Mouse (Mus musculus): ENCODE results near the gene Ubald1. TPM values are rescaled to one million over a fixed set of nuclear protein-coding genes. Genes with fewer than 3 reads are reported as not detected.

Gene Ubald1
- polyA plus RNA-seq, 1 experiment from 2014 or later: 12.3 TPM

DNA sequence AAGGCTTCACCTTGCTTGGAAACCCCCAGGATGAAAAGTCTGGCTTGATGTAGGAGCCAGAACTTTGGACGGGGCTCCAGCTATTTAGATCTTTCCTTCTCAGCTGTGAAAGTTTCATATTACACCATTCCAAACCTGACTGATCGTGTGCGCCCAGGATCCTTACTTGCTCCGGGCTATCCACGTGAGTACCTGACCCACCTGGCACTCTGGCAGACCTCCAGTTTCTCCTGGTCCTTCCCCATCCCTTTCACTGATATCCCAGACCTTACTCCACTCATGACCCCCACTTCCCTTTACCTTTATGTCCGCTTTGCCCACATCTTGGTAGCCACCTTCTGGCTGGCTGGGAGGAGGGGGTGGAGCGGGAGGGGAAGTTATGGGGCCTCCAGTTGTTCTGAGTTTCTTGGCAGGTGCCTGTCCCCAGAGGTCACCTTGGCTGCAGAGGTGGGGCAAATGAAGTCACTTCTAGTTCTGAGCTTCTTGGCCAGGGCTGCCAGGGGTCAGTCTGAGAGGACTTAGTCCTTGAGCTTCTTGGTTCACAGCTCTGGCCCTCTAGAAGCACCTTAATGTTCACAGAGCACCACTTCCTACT is 13.9 kb downstream of the Ubald1 start:
- Histone ChIP-seq H3K27ac (no peak overlapping the region), H3K36me3 (peaks cover 11% of the 10 kb centered on the region), H3K9me3 (replicated peaks) (no peaks in the 10 kb centered on the region), H3K4me1 (replicated peaks) (0 out of 2 replicates have a peak, but pooled peaks cover 7% of the 10 kb centered on the region), H3K9ac (no peak overlapping the region), H3K27me3 (no peaks in the 10 kb centered on the region), H3K4me3 (replicated peaks) (no peak overlapping the region), H3K4me2 (no peak overlapping the region)
- 58% methylated on average over 7 of the region's 7 CpGs for WGBS (ENCODE audit: insufficient replicate concordance)
- no peak for ATAC-seq (ENCODE audit: low read depth)
- DNase-seq: no peak

DNA sequence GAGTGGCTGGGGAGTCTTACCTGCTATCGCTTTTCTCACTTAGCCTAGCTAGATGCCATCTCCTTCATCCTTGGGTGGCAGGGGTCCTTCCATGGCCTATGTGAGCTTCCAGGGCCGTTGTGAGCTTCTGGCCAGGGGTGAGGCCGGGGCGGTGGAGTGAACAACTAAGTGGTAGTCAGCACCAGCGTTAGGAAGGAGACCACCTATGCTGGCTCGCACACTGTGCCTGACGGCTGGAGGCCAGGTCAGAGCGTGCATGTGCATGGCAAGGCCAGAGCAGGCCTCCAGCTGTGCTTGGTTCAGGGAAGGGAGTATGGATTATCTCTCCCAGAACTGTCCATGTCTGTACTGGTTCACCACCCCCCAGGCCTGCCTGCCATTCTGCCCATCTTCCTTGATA is 16.4 kb downstream of the Ubald1 start:
- Histone ChIP-seq H3K4me2 (no peak overlapping the region), H3K27ac (no peak overlapping the region), H3K9ac (no peak overlapping the region), H3K4me3 (replicated peaks) (no peak overlapping the region), H3K36me3 (no peaks in the 10 kb centered on the region), H3K4me1 (replicated peaks) (0 out of 2 replicates have a peak, but pooled peaks cover 7% of the 10 kb centered on the region), H3K9me3 (replicated peaks) (no peaks in the 10 kb centered on the region), H3K27me3 (0 out of 2 replicates have a peak, but pooled peaks cover 3% of the 10 kb centered on the region)
- WGBS (ENCODE audit: insufficient replicate concordance): 76% methylated on average over 8 of the region's 8 CpGs
- ATAC-seq (ENCODE audit: low read depth) (no peak), DNase-seq (no peak)

DNA sequence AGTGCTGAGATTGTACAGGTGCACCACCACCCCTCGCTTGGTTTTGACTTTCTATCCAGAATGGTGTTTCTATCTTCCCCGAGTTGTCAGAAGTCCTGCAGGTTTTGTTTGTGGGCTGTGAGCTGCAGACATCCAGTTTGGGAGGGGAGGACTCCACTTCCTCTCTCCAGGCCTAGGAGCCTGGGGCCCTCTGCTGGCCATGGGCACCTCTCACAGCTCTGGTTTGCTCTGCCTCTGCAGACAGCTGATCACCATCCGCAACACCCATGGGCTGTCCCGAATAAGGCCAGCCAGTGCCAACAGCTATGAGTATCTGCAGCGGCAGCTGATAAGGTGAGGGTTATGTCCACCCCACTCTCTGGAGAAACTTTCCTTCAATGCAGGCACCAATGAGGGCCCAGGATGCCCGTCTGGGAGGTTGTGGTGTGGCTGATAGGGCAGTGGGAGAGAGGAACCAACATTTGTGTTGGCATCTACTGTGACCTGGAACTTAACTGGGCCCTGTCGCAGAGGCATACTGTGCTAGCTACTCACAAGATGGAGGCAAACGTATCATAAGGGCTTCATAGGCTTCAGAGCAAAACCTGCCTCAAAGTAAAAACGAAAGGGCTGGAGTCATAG is 17.1 kb downstream of the Ubald1 start:
- no peak overlapping the region for H3K9ac ChIP-seq
- H3K36me3 ChIP-seq: no peaks in the 10 kb centered on the region
- H3K27me3 ChIP-seq: 0 out of 2 replicates have a peak, but pooled peaks cover 3% of the 10 kb centered on the region
- peak; percentile 43 for DNase-seq
- no peak overlapping the region for H3K27ac ChIP-seq
- WGBS (ENCODE audit: insufficient replicate concordance): 28% methylated on average over 9 of the region's 9 CpGs
- H3K9me3 ChIP-seq (replicated peaks): no peaks in the 10 kb centered on the region
- ATAC-seq (ENCODE audit: low read depth): peak; percentile 73
- H3K4me3 ChIP-seq (replicated peaks): no peak overlapping the region
- 0 out of 2 replicates have a peak, but pooled peaks cover 7% of the 10 kb centered on the region for H3K4me1 ChIP-seq (replicated peaks)
- H3K4me2 ChIP-seq: no peak overlapping the region

DNA sequence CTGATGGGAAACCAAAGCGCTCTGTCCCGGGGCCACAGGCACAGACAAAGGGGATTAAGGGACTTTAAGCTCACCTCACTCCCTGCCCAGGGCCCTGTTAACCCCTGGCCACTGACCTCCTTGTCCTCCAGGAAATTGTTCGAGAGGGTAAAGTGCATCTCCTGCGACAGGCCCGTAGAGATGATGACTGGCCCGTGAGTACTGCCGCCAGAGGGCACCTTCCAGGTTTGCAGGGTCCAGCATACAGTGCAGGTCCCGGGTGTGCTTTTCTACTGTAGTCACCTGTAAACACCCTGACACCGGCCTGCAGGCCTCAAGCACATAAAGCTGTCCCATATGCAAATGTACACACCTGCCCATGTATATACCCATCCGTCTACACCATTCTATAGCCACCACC is 18.7 kb downstream of the Ubald1 start:
- H3K27me3 ChIP-seq: peaks cover 10% of the 10 kb centered on the region; the same call in 1 of the 2 replicates
- H3K27ac ChIP-seq: no peak overlapping the region
- H3K4me2 ChIP-seq: no peak overlapping the region
- DNase-seq: no peak
- no peaks in the 10 kb centered on the region for H3K36me3 ChIP-seq
- H3K4me3 ChIP-seq (replicated peaks): no peak overlapping the region
- no peaks in the 10 kb centered on the region for H3K9me3 ChIP-seq (replicated peaks)
- no peak overlapping the region for H3K9ac ChIP-seq
- 51% methylated on average over 10 of the region's 10 CpGs for WGBS (ENCODE audit: insufficient replicate concordance)
- H3K4me1 ChIP-seq (replicated peaks): 0 out of 2 replicates have a peak, but pooled peaks cover 7% of the 10 kb centered on the region
- peak; percentile 19; the same call in 1 of the 2 replicates for ATAC-seq (ENCODE audit: low read depth)

DNA sequence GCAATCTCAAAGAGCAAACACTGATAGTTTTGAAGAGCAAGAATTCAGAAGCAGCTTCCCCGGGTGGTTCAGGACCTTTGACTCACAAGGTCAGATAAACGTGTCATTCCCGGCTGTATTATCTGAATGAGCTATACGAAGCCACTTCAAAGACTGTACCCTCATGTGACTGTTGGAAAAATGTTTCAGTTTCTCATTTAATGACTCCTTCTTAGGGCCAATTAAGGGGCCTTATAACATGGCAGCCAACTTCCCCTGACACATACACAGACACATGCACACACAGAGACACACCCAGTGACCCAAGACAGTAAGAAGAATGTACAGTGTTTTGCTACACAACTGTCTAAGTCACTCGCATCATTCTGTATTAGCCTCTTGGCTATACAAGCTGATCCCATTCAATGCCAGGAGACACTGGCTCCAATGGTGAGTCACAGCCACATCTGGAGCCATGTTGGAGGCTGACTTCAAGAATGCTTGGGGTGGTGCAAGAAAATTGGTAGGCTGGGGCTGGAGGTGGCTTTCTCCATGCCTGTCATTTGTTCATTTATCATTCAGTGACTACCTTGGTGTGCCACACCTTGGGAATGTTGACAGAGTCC is 25.0 kb downstream of the Ubald1 start:
- H3K27ac ChIP-seq: no peak overlapping the region
- H3K36me3 ChIP-seq: no peaks in the 10 kb centered on the region
- no peak overlapping the region for H3K4me3 ChIP-seq (replicated peaks)
- H3K9ac ChIP-seq: no peak overlapping the region
- DNase-seq (no peak), ATAC-seq (ENCODE audit: low read depth) (no peak)
- H3K9me3 ChIP-seq (replicated peaks): no peaks in the 10 kb centered on the region
- H3K4me1 ChIP-seq (replicated peaks): no peaks in the 10 kb centered on the region
- H3K4me2 ChIP-seq: no peak overlapping the region
- peaks cover 16% of the 10 kb centered on the region for H3K27me3 ChIP-seq
- WGBS (ENCODE audit: insufficient replicate concordance): 49% methylated on average over 5 of the region's 5 CpGs

DNA sequence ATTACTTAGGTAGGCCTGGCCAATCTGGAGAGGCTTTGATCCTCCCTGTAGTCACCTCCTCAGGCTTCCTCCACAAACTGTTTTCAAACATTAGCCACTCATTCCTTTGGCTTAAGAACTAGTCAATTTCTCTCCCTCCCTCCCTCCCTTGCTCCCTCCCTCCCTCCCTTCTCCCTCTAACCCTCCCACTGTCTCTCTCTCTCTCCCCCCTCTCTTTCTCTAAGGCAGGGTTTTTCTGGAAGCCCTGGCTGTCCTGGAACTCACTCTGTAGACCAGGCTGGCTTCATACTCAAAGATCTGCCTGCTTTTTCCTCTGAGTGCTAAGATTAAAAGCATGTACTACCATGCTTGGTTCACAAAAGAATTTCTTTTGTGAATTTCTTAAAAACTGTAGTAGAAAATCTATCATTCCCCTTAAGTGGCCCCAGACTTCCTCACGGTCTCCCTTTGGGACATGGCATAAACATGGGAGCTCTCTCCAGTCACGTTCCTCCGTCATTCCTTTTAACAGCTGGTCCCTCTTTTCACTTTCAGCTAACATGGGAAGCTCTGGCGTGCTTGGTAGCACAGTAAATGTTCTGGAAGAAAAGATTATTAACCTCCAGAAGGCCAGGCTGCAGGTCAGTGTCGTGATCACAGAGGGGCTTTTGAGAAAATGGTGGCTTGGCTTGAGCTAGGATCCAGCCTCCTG is 29.0 kb downstream of the Ubald1 start:
- H3K27ac ChIP-seq: no peak overlapping the region
- WGBS (ENCODE audit: insufficient replicate concordance): 68% methylated on average over 5 of the region's 5 CpGs
- no peak overlapping the region for H3K9ac ChIP-seq
- no peaks in the 10 kb centered on the region for H3K36me3 ChIP-seq
- no peaks in the 10 kb centered on the region for H3K4me1 ChIP-seq (replicated peaks)
- ATAC-seq (ENCODE audit: low read depth) (no peak), DNase-seq (no peak)
- H3K9me3 ChIP-seq (replicated peaks): no peaks in the 10 kb centered on the region
- no peak overlapping the region for H3K4me2 ChIP-seq
- H3K27me3 ChIP-seq: peaks cover 9% of the 10 kb centered on the region; the same call in 1 of the 2 replicates
- H3K4me3 ChIP-seq (replicated peaks): no peak overlapping the region

DNA sequence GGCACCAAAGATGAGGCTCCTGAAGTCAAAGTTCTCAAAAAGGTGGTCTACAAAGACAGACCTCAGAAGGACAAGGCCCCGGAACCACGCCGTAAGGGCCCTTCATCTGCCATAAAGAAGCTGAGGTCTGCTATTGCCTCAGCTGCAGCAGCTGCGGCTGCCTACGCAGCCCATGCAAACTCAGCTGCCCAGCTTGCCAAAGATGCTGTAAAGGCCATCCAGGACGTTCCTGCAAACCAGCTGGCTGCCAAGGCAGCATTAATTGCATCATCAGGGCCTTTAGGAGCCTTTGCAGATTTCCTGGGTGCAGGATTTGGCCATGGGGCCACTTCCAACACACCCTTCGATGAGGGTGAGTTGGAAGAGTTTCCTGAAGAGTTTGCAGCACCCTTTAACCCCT is 29.8 kb downstream of the Ubald1 start:
- 57% methylated on average over 7 of the region's 7 CpGs for WGBS (ENCODE audit: insufficient replicate concordance)
- H3K9me3 ChIP-seq (replicated peaks): no peaks in the 10 kb centered on the region
- H3K4me2 ChIP-seq: no peak overlapping the region
- H3K36me3 ChIP-seq: no peaks in the 10 kb centered on the region
- H3K4me3 ChIP-seq (replicated peaks): no peak overlapping the region
- H3K27me3 ChIP-seq: peaks cover 8% of the 10 kb centered on the region; the same call in 1 of the 2 replicates
- no peak for DNase-seq
- no peak overlapping the region for H3K9ac ChIP-seq
- no peak overlapping the region for H3K27ac ChIP-seq
- ATAC-seq (ENCODE audit: low read depth): no peak
- H3K4me1 ChIP-seq (replicated peaks): no peaks in the 10 kb centered on the region

DNA sequence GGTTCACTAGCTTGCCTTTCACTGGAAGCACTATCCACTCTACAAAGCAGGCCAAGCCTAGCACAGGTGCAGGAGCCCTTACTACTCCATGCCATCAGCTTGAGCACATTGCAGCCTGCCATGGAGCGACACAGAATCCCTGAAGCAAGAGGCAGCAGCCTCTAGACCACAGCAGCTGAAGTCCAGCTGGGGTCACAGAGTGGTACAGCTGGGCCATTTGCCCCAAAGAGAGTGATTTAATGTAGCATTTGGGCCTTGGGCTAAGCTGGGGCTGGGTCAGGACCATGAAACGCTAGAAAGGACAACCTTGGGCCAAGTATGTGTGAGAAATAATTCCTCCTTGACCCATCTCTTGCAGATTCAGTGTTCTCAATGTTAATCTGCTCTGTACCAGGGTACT is 32.0 kb downstream of the Ubald1 start:
- no peak for ATAC-seq (ENCODE audit: low read depth)
- 71% methylated on average over 2 of the region's 2 CpGs for WGBS (ENCODE audit: insufficient replicate concordance)

DNA sequence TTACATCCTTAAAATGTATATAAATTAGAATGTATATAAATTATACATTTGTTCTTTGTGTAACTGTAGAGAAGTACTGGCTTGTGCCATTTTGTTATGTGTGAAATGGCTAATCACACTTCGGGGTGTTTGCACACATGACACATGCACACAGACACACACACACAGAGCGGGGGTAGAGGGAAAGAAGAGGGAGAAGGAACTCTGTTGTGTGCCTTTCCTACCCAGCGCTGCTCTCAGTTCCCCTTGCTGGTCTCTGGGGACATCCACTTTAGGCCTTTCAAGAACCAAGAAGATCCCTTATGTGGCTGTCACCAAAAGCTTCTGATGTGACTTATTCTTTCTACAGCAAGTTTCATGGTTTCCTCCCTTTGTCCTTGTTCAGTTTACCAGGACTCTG is 33.1 kb downstream of the Ubald1 start:
- Histone ChIP-seq H3K4me1 (replicated peaks) (no peaks in the 10 kb centered on the region), H3K4me3 (replicated peaks) (no peak overlapping the region), H3K36me3 (no peaks in the 10 kb centered on the region), H3K4me2 (no peak overlapping the region), H3K27ac (no peak overlapping the region), H3K9me3 (replicated peaks) (no peaks in the 10 kb centered on the region), H3K27me3 (no peaks in the 10 kb centered on the region; the same call in 1 of the 2 replicates), H3K9ac (no peak overlapping the region)
- WGBS (ENCODE audit: insufficient replicate concordance): 53% methylated on average over 3 of the region's 3 CpGs
- no peak for DNase-seq
- ATAC-seq (ENCODE audit: low read depth): no peak

More for the DNA sequence above, 32.0 kb downstream of the Ubald1 start:
- H3K27ac ChIP-seq: no peak overlapping the region
- H3K9ac ChIP-seq: no peak overlapping the region
- no peaks in the 10 kb centered on the region for H3K36me3 ChIP-seq
- DNase-seq: no peak
- H3K9me3 ChIP-seq (replicated peaks): no peaks in the 10 kb centered on the region
- no peaks in the 10 kb centered on the region; the same call in 1 of the 2 replicates for H3K27me3 ChIP-seq
- no peaks in the 10 kb centered on the region for H3K4me1 ChIP-seq (replicated peaks)
- no peak overlapping the region for H3K4me3 ChIP-seq (replicated peaks)
- no peak overlapping the region for H3K4me2 ChIP-seq

DNA sequence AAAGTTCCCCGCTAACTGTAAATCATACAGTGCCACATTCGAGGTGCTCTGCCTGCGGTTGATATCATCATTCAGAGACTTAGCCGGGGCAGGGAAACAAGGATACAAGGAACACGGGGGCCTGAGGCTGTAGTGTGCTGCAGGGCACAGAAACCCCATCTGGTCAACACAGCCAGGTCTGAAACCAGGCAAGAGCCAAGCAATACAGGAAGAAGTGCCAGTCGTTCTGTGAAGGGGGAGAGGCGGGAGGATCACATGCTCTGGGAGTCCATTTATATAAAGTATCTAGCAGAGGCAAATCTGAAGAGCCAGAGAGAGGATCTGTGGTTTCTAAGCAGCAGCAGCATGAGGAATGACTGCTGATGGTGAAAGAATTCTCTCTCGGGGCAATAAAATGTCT is 39.9 kb downstream of the Ubald1 start:
- Histone ChIP-seq H3K4me3 (replicated peaks) (no peak overlapping the region), H3K9ac (no peak overlapping the region), H3K27ac (no peak overlapping the region), H3K36me3 (no peaks in the 10 kb centered on the region), H3K4me2 (no peak overlapping the region), H3K9me3 (replicated peaks) (no peaks in the 10 kb centered on the region), H3K27me3 (0 out of 2 replicates have a peak, but pooled peaks cover 5% of the 10 kb centered on the region), H3K4me1 (replicated peaks) (no peaks in the 10 kb centered on the region)
- 67% methylated on average over 8 of the region's 8 CpGs for WGBS (ENCODE audit: insufficient replicate concordance)
- ATAC-seq (ENCODE audit: low read depth) (no peak), DNase-seq (no peak)

DNA sequence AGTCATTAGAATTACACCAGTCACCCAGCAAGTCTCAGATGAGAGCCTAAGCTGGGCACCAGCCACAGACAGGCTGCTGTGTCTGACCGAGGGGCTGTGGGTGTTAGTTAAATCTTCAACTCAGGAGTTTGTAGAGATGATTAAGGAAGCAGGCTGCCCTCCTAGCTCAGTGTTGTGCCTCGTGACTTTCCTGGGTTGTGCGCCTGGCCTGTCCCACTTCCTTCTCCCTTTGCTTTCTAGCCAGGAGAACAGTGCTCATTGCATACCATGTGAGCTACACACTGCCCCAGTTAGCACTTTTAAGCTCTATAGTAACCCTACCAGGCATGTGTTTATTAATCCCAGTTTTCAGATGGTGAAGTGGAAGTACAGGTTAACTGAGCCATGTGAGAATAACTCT is 40.6 kb downstream of the Ubald1 start:
- no peaks in the 10 kb centered on the region for H3K9me3 ChIP-seq (replicated peaks)
- H3K9ac ChIP-seq: no peak overlapping the region
- no peak overlapping the region for H3K4me2 ChIP-seq
- no peaks in the 10 kb centered on the region for H3K36me3 ChIP-seq
- DNase-seq (no peak), ATAC-seq (ENCODE audit: low read depth) (no peak)
- H3K4me3 ChIP-seq (replicated peaks): no peak overlapping the region
- no peaks in the 10 kb centered on the region for H3K4me1 ChIP-seq (replicated peaks)
- H3K27me3 ChIP-seq: 0 out of 2 replicates have a peak, but pooled peaks cover 5% of the 10 kb centered on the region
- WGBS (ENCODE audit: insufficient replicate concordance): 56% methylated on average over 3 of the region's 3 CpGs
- no peak overlapping the region for H3K27ac ChIP-seq
